Mouse (Mus musculus): ENCODE data around the gene Olfr97. TPM values are rescaled to one million over a fixed set of nuclear protein-coding genes. Genes with fewer than 3 reads are reported as not detected.

The Olfr97 gene
- total RNA-seq (2023): not detected

GRCm38 (mm10) chr17:37237230-37237629 is at the start of gene Olfr97:
Olfr97 (minus strand) TSS chr17:37237330.

DNA sequence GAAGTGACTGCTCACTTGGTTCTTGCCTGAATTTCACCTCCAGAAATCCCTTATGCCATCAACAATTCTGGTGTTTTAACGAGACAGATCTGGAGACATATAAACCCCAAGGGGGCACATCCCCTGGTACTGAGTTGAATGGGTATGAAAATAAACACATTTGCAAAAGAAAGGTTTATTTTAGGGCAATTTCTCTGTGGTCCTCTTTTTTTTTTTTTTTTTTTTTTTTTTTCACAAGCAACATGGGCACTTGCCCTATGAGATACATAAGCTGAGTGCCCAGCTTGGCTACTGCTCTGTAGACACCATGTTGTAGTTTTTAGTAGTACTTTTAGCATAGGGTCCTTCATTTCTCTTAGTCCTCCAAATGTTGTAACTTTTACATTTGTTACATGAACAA is 46.2 kb upstream of the Olfr97 start, which contains the start of gene Olfr99:
TSS of gene Olfr99 (minus strand) at position 101 of the 400 bp plus-strand sequence.

DNA sequence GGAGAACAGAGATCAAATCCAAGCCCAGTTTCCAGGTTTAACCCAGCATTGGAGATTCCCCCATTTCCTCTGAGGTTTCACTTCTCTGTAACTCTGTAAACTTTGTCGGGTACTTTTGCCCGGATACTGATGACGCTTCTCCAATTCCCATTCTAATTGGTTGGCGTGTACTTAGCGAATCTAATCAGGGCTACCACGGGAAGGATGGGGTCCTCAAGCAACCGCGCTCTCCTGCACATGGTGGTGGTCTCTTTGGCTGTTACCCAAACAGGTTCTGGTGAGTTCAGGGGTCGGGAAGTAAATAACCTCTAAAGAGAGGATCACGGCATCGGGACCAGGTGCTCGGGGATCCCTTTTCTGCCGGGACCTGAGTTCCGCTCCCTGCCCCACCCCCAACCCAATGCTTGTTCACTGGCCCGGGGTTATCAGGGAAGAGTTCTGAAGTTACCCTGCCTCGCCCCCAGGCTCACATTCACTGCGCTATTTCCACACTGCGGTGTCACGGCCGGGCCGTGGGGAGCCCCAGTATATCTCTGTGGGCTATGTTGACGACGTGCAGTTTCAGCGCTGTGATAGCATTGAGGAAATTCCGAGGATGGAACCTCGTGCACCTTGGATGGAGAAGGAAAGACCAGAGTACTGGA is 33.0 kb upstream of the Olfr97 start, which contains the start of gene H2-M3:
TSS of gene H2-M3 (plus strand) at position 163 of the 644 bp plus-strand sequence.

GRCm38 (mm10) chr17:37263626-37264025 is 26.5 kb upstream of the Olfr97 start, which contains the start of gene Olfr98:
Olfr98 (minus strand) TSS chr17:37263749.

DNA sequence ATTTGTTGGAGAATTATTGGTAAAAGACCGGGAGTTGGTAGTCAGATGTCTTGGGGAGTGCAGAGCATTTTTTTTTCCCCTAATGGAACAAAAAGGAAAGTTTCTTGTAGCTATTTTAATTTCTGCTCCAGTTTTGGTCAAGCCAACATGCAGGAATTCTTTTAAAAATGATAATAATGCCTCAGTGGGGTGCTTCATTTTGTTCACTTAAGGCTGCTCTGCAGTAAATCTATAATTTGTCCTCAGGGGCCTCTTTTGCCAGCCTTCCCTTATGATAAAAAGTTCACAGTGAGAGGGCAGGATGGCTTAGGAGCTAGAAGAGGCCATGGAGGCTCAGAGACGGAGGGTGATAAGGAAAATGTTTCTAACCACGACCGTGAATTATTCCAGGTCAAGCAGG is 17.3 kb downstream of the Olfr97 start, which contains the start of gene Olfr96:
TSS of gene Olfr96 (plus strand) at position 301 of the 400 bp plus-strand sequence.

GRCm38 (mm10) chr17:37213018-37213417 is 24.1 kb downstream of the Olfr97 start, which contains the start of gene Olfr95:
Olfr95 (minus strand) TSS chr17:37213118.

DNA sequence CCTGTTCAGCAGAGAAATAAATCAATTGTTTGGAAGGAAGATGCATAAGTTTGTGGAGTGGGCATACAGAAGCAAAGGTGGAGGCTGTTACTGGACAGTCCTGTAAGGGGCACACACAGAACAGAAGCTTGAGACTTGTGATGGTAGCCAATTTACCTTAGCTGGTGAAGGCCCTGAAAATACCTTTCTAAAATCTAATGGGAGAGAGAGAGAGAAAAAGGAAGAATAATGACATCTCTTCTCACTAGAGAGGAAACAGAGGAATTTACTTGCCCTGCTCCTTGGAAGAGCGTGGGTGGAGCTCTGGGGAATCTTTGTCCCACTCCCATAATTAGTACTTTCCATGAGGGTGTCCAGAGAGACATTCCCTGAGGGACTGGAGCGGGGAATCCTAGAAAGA is 36.2 kb downstream of the Olfr97 start, which contains the start of gene Olfr94:
TSS of gene Olfr94 (minus strand) at position 101 of the 400 bp plus-strand sequence.

DNA sequence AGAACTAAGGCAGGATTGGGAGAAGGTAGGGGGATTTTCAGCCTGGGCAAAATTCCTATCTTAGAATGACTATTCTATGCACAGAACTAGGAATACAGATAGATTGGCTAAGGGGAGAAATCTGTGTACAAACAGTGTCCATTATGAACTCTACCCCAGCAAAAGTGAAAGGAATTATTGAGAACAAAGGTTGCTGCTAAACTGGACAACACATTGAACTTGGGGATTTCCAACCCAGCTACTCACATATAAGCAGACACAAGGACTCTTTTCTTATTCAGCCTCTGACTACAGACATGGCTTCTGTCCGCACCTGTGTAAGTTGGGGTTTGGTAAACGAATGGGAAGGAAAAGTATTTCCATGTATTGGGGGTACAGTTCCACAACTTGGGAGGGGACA is 43.5 kb downstream of the Olfr97 start, which contains the start of gene Ubd:
TSS of gene Ubd (plus strand) at position 237 of the 400 bp plus-strand sequence.

Other genes with a start within 250 kb of the Olfr97 start
- gene H2-M5, start 247.8 kb downstream of the Olfr97 start, total RNA-seq (2023): not detected
- not detected for gene Zfp57, start 236.2 kb downstream of the Olfr97 start, total RNA-seq (2023)
- gene Mog, start 213.9 kb downstream of the Olfr97 start, total RNA-seq (2023): not detected
- gene Gabbr1, start 191.4 kb downstream of the Olfr97 start, total RNA-seq (2023): 100 to 1,000 TPM; 136 to 147 TPM
- gene Olfr90, start 148.8 kb downstream of the Olfr97 start, total RNA-seq (2023): not detected
- gene Olfr91, start 139.1 kb downstream of the Olfr97 start, total RNA-seq (2023): not detected
- gene Olfr92, start 117.2 kb downstream of the Olfr97 start, total RNA-seq (2023): not detected
- not detected for gene Olfr93, start 75.8 kb downstream of the Olfr97 start, total RNA-seq (2023)
- under 1 TPM; 0.61 to 0.65 TPM for gene Ubd, start 43.4 kb downstream of the Olfr97 start, total RNA-seq (2023)
- not detected for gene Olfr94, start 36.3 kb downstream of the Olfr97 start, total RNA-seq (2023)
- gene Olfr95, start 24.2 kb downstream of the Olfr97 start, total RNA-seq (2023): not detected
- not detected for gene Olfr96, start 17.2 kb downstream of the Olfr97 start, total RNA-seq (2023)
- gene Olfr98, start 26.4 kb upstream of the Olfr97 start, total RNA-seq (2023): not detected
- gene H2-M3, start 32.9 kb upstream of the Olfr97 start, total RNA-seq (2023): 10 to 100 TPM; 34.4 to 40.3 TPM
- gene Olfr99, start 46.1 kb upstream of the Olfr97 start, total RNA-seq (2023): not detected
- not detected for gene Olfr101, start 67.0 kb upstream of the Olfr97 start, total RNA-seq (2023)
- not detected for gene Olfr102, start 79.7 kb upstream of the Olfr97 start, total RNA-seq (2023)
- not detected for gene Olfr103, start 102.4 kb upstream of the Olfr97 start, total RNA-seq (2023)
- gene Olfr104-ps, start 122.3 kb upstream of the Olfr97 start, total RNA-seq (2023): not detected
- not detected for gene Olfr105-ps, start 141.7 kb upstream of the Olfr97 start, total RNA-seq (2023)
- gene Olfr106-ps, start 153.1 kb upstream of the Olfr97 start, total RNA-seq (2023): not detected
- not detected for gene Olfr107, start 161.9 kb upstream of the Olfr97 start, total RNA-seq (2023)
- not detected for gene Olfr108, start 208.2 kb upstream of the Olfr97 start, total RNA-seq (2023)
- not detected for gene Olfr109, start 221.6 kb upstream of the Olfr97 start, total RNA-seq (2023)
- not detected for gene H2-M2, start 246.2 kb upstream of the Olfr97 start, total RNA-seq (2023)

Measured in T-cell, adult 66 days (primary cell).